Mouse (Mus musculus) spleen, adult 2 months (tissue): ENCODE data around the gene Rab30. TPM values are rescaled to one million over a fixed set of nuclear protein-coding genes. Genes with fewer than 3 reads are reported as not detected.
A peak's percentile ranks its signal among the peaks of the same experiment; 100 is the strongest.

Source experiments
- DNase-seq, 2 experiments: peaks; one replicate each; pipeline versions ENCODE4 v3.0.0 to v3.0.0-alpha.2; 2012 to 2021; ENCODE audit warnings: low spot score in 2 of 2, low read depth in 1 of 2
- H3K27ac ChIP-seq: fragments of 200-500 bp; 2 replicates; pipeline ENCODE4 v1.5.1; 2012; ENCODE audit warnings: low read length, inconsistent platforms; ENCODE audit not compliant: insufficient read depth
- H3K27me3 ChIP-seq: fragments of 200-500 bp; 2 replicates; pipeline ENCODE4 v1.6.1; 2012; ENCODE audit warnings: mild to moderate bottlenecking, moderate library complexity, low read length, inconsistent platforms; ENCODE audit not compliant: control insufficient read depth, insufficient read depth
- H3K36me3 ChIP-seq: fragments of 200-500 bp; 2 replicates; pipeline ENCODE4 v1.6.1; 2012; ENCODE audit warnings: mild to moderate bottlenecking, low read length, inconsistent platforms; ENCODE audit not compliant: control insufficient read depth, insufficient read depth
- H3K4me1 ChIP-seq: fragments of 200-500 bp; 2 replicates; pipeline ENCODE4 v1.6.1; 2011; ENCODE audit warnings: inconsistent platforms; ENCODE audit not compliant: control insufficient read depth, insufficient read depth, insufficient read length
- H3K4me3 ChIP-seq: fragments of 200-500 bp; 2 replicates; pipeline ENCODE4 v1.5.1; 2011; ENCODE audit warnings: mild to moderate bottlenecking, inconsistent platforms; ENCODE audit not compliant: insufficient read depth, insufficient read length; ENCODE audit errors: extremely low read depth
- CTCF ChIP-seq: fragments of 200-500 bp; IDR thresholded peaks from 2 replicates; pipeline ENCODE4 v1.5.1; 2011; ENCODE audit warnings: mild to moderate bottlenecking, inconsistent platforms; ENCODE audit not compliant: insufficient read depth, insufficient read length, insufficient replicate concordance; ENCODE audit errors: extremely low read depth
- POLR2A ChIP-seq: fragments of 200-500 bp; IDR thresholded peaks from 2 replicates; pipeline ENCODE4 v1.6.1; 2011; ENCODE audit warnings: low read depth, low read length, inconsistent platforms
- WGBS: fragments of 180-500 bp; shearing (Covaris S2); methylation state at CpG from one replicate; pipeline ENCODE4 v1.1.7; 2018; 5-methylcytosine and 5-hydroxymethylcytosine counted together
- polyA plus RNA-seq: library from polyadenylated mRNA; depleted of rRNA; stranded (reverse); fragments of >200 nt; gene quantifications from 2 replicates; pipeline ENCODE4 v1.2.3, GENCODE M21; 2012

Gene Rab30
- polyA plus RNA-seq, 1 experiment, result 4.2 TPM

GRCm38 (mm10) chr7:92776647-92777046 is 35.2 kb downstream of the Rab30 start:
- Histone ChIP-seq H3K36me3 (no peaks in the 10 kb centered on the region), H3K4me1 (no peaks in the 10 kb centered on the region), H3K4me3 (no peak overlapping the region), H3K27ac (no peak overlapping the region), H3K27me3 (no peaks in the 10 kb centered on the region)
- no peak for DNase-seq
- TF ChIP-seq POLR2A (no peak), CTCF (no peak)
- 81% methylated on average over 4 of the region's 4 CpGs for WGBS

DNA sequence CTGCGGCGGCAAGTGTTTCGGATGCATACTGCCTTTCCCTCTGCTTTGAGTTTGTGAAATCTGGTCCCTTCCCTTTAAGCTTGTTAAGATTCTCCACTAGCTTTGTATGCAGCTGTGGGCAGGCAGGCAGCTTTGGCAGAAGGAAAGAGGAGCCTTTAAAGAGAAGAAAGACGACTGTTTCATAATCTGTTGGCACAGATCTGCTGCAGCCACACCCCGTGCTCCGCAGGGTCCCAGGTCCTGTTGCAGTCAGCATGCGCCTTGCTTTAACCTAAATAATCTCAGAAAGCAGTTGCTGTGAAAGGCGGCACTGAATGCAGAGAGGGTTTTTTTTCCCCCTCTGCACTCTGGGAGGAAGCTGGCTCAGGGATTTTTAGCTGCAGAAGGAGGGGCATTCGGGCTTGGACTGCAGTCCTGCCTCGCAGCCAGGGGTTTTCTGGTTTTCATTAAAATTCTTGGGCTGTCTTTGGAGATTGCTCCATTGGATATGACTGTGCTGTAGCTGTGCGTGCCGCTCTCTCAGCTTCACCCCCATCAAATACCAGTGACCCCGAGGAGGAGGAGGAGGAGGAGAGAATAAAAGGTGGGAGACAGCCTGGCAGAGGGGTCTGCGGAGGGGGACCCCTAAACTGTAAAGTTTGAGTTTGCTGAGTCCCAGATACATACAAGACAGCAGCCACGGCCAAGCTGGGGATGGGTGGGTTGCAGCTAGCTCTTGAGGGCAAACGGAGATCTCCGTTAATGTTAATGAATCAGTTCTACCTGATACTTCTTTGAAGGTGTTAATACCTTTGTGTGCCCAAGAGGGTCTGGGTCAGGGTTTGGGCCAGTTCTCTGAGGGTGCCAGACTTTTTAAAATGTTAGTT is 35.9 kb downstream of the Rab30 start:
- 0 out of 2 replicates have a peak overlapping the region, but pooled peaks have one; percentile 9 for H3K4me3 ChIP-seq
- no peak for DNase-seq
- 53% methylated on average over 17 of the region's 17 CpGs for WGBS

DNA sequence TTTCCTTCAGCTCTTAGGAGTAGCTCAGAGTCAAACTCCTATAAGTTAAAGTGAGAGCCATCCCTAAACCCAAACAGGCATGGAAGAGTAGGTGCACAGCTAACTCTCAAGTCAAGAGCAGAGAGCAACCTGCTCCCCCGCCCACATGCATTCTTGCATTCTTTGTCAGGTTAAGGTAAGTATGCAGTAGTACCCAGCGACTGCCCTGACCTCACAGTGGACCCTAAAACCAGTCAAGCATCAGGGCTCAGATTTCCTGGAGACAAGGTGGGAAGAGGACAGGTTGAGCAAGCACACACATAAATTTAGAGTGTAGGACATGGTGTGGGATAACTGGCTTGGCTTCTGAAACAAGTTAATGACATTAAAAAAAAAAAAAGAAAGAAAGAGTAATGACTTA is 37.7 kb downstream of the Rab30 start:
- no peak for TF ChIP-seq CTCF
- TF ChIP-seq POLR2A, result no peak
- Histone ChIP-seq H3K27me3 (no peaks in the 10 kb centered on the region), H3K36me3 (no peaks in the 10 kb centered on the region), H3K27ac (no peak overlapping the region), H3K4me1 (peaks cover 2% of the 10 kb centered on the region; the same call in 1 of the 2 replicates), H3K4me3 (no peak overlapping the region)
- 77% methylated on average over 2 of the region's 2 CpGs for WGBS
- no peak for DNase-seq

More for the DNA sequence above, 35.9 kb downstream of the Rab30 start:
- Histone ChIP-seq H3K27me3 (no peaks in the 10 kb centered on the region), H3K27ac (no peak overlapping the region), H3K36me3 (no peaks in the 10 kb centered on the region), H3K4me1 (no peaks in the 10 kb centered on the region)
- TF ChIP-seq POLR2A (no peak), CTCF (no peak)

DNA sequence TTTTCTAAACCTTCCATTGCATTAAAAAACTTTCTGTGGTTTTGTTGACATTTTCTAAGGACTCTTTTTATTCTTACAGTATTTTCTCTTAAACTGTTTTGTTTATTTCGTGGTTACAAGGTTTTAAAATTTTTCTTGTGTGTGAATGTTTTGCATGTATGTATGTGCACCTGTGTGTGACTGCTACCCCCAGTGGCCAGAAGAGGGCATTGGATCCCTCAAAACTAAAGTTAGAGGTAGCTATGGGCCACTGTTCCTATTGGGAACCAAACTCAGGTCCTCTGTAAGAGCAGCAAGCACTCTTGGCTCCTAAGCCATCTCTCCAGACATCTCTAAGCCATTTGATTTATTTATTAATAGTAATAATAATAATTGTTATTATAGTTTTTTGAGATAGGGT is 40.0 kb downstream of the Rab30 start:
- no peak overlapping the region for H3K27ac ChIP-seq
- no peaks in the 10 kb centered on the region for H3K27me3 ChIP-seq
- 72% methylated on average over 1 of the region's 1 CpGs for WGBS
- no peak overlapping the region for H3K4me3 ChIP-seq
- no peak for TF ChIP-seq CTCF
- no peak for TF ChIP-seq POLR2A
- no peak for DNase-seq
- H3K36me3 ChIP-seq, result no peaks in the 10 kb centered on the region
- H3K4me1 ChIP-seq, result peaks cover 2% of the 10 kb centered on the region; the same call in 1 of the 2 replicates

DNA sequence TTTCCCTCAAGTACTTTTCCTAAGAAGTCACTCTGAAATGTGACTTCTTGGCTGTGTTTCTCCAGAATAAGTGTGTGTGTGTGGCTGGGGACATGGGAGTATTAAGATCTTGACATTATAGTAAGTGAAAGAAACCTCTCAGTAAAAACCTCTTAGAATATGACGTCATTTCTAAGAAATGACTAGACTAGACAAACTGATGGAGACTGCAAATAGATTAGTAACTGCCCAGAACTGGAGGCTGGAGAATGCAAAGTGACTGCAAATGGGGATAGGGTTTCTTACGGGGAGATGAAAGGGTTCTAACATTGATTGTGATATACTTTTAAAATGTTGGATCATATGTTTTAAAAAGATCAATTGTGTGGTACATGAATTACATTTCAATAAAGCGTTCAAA is 40.5 kb downstream of the Rab30 start:
- Histone ChIP-seq H3K4me1 (peaks cover 2% of the 10 kb centered on the region; the same call in 1 of the 2 replicates), H3K36me3 (no peaks in the 10 kb centered on the region), H3K4me3 (no peak overlapping the region), H3K27ac (no peak overlapping the region), H3K27me3 (no peaks in the 10 kb centered on the region)
- TF ChIP-seq CTCF (no peak), POLR2A (no peak)
- 92% methylated on average over 3 of the region's 3 CpGs for WGBS
- DNase-seq, result no peak

GRCm38 (mm10) chr7:92782511-92782910 is 41.1 kb downstream of the Rab30 start:
- no peak overlapping the region for H3K27ac ChIP-seq
- H3K36me3 ChIP-seq, result no peaks in the 10 kb centered on the region
- peaks cover 2% of the 10 kb centered on the region; the same call in 1 of the 2 replicates for H3K4me1 ChIP-seq
- 86% methylated on average over 9 of the region's 9 CpGs for WGBS
- no peak overlapping the region for H3K4me3 ChIP-seq
- DNase-seq, result no peak
- TF ChIP-seq POLR2A (no peak), CTCF (no peak)
- no peaks in the 10 kb centered on the region for H3K27me3 ChIP-seq
